Mouse (Mus musculus) frontal cortex, postnatal 25 days (tissue): ENCODE data around the gene Snrnp27.

Experiments
- DNase-seq, 2 experiments: peaks; one replicate each; pipeline ENCODE4 v3.0.0; 2022; ENCODE audit warnings: low spot score in 2 of 2

The Snrnp27 gene

DNA sequence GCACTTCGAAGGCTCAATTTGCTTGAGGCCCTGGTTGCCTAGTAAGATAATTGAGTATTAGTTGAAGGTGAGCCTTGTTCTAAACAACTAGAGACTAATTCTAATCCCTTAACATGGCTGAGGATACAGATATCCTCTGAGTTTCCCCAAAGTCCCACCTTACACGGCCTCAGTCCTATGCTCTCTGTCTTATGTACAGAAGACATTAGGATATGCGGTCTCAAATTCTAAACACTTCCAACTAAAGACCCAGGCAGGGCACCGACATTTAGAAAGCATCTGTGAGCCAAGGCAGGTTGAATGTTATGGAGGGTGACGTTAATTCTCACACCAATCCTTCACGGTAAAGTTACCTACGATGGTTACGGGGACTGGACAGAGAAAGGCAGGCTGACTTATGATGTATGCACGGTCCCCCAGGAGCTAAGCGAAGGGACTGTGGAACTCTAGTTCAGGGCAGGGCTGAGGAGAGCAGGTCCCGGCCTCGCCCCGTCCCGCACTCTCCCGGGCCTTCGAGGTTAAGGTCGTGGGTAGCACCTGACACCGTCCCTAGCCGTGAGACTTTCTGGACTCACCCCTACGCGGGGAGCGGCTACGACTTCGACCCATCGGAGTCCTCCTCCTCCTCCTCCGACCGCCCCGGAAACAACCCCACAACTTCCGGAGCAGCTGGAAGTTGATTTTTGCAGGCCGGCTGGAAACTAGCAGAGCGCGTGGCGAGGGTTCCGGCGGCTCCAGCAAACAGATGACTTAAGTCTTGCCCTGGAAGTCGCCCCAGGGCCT lies at the start of gene Snrnp27:
Snrnp27 (minus strand) TSS at position 651 of the 783 bp plus-strand sequence.
- DNase-seq, result peak; percentile 84 to 91

DNA sequence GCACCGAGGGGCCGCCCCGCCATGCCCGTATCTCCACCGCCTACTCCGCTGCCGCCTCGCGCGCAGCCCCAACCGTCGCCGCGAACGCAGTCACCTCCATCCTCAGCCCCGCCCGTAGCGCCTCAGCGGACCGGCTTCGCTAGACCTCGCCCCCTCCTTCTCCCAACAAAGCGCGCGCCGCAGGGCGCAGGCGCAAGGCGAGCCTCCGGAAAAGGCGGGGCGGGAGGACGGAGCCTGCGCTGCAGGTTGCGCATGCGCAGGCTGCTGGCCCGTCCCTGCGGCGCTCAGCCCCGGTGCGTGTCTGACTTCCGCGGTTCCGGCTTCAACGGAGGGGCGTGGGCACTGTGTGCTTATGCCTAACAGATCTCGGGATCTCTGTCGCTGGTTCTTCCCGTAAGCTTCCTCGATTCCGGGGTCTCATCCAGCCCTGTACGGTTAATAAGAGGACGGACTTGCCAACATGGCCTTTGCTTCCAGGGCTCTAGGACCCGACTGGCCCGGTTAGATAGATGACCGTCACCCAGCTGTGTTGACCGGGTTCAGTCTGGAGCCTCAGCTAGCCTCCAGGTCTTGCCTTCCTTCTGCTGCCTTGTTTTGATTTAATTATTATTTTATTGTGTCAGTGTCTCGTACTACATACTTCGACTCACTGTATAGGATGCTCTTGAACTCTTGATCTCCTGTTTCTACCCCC lies 49.0 kb upstream of the Snrnp27 start, which contains the start of gene Gmcl1:
Gmcl1 (minus strand) TSS at position 201 of the 694 bp plus-strand sequence.
- DNase-seq, result peak; percentile 74 to 84

DNA sequence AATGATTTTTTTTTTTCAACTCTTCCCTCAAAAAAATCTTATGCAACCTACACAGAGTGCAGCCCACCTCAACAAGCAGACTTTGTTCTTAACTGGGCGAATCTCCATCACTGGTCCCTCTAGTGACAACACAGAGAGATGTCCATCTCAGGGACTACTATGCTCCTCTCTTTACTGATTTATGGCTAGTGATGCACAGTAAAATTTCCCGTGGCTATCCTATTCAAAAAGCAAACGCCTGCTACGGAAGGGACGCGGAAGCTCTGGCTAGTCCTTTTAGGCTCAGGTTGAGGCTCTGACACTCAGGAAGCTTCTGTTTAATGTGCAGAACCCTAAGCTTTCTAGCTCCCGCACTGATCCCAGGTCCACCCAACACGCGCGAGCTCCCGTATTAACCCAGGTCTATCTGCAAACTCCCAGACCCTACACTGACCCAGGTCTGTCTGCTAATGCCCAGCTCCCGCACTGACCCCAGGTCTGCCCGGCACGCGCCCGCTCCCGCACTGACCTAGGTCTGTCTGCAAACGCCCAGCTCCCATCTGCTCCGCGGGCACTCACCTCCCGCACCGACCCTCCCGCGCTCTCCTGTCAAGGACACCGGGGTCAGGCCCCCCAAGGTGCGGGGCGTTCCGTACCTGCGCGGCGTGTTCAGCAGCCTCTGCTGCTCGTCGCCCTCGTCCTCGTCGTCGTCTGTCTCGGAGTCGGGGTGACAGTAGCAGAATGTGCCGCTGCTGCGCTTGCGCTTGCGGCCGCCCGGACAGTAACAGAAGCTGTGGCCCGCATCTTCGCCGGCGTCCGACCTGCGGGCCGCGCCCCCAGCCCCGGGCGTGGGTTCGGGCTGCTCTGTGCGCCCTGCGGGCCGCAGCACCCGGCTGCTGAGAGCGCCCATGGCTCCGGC lies 48.2 kb upstream of the Snrnp27 start:
- DNase-seq, result peak in 1 of 2 experiments; percentile 19

DNA sequence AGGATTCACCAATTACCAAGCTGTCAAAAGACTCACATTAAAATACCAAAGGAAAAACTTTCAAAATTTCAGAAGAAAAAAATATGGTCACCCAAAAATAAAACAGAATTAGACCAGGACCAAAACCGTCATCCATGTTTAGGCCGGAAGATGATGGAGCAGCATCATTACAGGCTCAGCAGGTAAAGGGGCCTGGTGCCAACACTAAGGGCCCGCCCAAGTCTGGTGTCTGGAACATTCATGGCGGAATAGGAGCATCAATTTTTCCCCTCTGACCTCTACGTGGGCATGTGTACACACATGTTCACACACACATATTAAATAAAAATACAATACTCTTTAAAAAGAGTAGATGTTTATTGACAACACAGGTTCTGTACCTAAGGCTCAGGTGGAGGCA lies 44.4 kb upstream of the Snrnp27 start:
- DNase-seq, result no peak

DNA sequence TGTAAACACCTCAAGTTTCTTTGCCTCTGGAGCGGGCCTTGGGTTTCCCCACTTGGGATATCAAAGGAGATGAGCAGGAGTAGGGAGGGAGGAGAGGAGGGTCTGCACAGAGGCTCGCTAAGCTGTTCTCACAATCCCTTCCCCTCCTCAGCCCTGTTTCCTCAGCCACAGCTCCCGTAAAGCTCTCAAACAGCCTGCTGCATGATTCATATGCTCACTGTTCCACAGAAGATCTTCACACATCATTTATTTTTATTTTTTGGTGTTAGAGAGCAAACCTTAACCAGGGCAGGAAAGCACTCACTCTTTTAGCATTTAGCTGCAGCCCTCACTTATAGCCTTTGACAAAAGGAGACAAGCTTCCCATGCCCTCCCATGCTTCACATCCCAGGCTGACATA lies 37.7 kb upstream of the Snrnp27 start:
- no peak for DNase-seq

DNA sequence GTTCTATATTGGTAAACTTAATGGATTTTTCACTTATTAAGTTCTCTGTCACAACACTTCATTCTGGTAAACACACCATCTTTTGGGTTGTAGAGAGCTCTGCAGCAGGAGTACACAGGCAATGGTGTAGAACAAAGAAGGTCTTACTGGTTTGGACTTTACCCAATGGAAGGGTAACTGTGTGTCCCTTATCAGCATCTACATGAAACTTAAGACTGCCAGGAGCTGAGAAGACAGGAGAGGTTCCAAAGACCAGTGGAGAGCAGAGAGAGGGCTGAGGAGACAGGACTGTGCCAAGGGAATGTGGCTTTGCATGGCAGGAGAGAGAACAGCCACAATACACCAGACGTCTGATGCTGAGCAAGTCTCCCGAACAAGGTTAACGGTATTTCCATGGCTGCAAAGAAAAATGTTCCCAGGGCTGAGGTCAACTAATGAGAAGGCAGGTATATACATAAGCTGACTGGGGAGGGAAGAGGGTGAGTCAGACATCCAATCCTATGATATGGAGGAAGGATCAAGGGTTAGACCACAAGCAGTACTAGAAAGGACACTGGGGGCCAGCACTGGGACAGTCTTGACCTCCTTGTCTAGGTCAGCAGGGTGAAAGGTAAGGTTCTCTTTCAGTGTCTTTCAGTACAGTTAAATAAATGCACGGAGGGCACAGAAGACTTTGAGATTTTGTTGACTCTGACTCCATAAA lies 23.9 kb upstream of the Snrnp27 start:
- DNase-seq, result no peak

DNA sequence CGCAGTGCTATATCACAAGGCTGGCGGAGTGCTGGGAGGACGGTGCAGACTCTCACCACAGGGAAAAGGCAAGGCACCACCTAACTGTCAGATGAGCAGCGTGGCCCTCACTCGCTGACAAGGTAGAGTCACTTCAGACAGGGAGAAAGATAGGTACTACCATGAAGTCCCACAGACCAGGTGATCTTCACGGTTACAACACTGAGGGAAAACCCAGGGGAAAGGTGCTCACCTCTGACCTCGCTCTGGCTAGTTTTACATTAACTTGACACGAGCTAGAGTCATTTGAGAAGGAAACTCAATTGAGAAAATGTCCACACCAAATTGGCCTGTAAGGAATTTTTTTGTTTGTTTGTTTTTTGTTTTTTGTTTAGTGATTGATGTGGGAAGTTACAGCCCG lies 18.3 kb upstream of the Snrnp27 start:
- no peak for DNase-seq

DNA sequence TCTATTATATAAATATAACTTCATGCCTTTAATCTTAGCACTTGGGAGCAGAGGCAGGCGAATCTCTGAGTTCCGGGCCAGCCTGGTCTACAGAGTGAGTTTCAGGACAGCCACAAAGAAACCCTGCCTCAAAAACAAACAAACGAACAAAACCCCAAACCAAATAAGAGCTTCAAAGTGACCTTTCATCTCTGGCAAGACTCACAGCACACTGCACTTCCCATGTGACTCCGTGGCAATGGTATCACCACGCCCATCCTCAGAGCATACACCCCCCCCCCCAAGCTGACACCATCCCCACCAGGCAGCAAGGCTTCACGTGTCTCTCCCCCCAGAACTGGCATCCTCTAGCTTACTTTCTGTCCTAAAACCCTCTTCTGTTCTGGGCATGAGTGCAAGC lies 13.6 kb upstream of the Snrnp27 start:
- no peak for DNase-seq

DNA sequence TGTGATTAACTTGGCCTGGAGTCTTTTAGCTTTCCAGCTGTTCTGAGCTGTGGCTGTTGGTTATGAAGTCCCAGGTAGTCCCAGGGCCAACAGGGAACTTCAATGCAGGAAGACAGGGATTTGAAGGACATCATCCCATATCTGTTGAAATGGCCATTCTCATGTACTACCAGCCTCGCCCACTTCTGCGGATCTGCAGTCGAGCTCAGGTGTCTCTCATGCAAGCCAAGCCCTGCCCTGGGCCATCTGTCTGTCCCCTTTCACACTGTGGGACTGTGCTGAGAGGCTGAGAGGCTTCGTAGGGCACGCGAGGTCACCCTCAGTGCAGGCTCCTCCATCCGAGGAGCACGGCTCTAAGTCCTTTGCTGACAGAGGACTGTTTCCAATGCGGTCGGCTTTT lies 11.9 kb upstream of the Snrnp27 start:
- DNase-seq, result no peak

DNA sequence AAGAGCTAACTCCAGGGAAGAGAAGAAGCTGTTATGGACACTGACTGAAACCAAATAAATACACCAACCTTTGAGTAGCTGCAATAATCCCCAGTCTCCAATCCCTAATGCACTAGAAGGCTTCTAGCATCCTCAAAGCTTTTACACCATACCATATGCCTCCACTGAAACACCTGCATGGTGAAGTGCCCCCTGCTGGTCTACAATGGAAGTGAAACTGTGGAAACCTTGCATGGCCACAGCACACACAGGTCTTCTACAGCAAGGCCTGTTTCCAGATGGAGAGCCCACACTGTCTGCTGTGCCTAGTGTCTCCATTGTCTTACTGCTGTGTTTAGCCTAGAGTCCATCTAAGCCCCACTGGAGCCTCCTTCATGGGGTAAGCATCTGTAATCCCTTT lies 10.1 kb upstream of the Snrnp27 start:
- peak in 1 of 2 experiments; percentile 24 for DNase-seq

DNA sequence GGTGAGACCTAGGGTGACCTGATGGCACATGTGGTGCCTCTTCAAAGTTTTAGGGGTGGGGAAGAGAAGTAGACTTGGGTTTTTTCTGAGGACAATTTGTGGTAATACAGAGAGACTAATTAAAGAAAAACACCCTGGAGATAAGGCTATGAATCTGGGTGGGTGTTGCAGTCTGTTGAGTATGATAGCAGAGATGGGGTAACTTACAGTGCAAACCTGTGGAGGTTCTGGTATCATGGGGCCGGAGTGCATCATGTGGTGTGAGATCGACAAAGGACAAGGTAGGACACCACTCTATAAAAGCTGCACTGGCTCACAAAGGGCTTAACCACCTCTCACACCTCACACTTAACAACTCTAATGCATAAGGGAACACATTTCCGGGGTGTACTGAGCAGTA lies 5.3 kb upstream of the Snrnp27 start:
- DNase-seq, result no peak

DNA sequence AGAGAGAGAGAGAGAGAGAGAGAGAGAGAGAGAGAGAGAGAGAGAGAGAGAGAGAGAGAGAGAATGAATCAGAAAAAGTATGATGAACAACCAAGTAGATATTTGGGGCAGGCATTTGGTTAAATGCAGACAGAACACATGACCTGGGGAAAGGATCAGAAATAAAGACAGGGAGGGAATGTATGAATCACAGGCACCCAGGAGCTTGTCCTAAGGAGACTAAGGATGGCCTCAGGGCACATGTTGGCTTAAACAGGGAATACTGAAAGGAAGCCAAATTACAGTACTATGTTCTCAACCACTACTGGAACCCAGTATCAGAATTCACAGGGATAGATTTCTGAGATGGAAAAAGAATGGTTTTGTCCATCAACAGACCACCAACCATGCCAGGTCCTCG lies 2.6 kb upstream of the Snrnp27 start:
- DNase-seq, result no peak

DNA sequence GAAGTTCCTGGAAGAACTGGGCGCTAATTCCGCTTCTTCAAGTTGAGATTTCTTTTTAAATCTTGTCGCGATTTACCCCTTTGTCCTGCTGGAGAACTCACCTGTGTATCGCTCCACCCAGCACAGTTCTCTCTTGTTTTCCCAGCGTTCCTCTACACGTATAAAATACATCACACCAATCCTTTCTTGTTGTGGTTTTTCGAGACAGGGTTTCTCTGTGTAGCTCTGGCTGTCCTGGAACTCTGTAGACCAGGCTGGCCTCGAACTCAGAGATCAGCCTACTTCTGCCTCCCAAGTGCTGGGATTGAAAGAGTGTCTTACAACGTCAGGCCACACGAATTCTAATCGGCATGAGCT lies 311 bp upstream of the Snrnp27 start:
- DNase-seq, result no peak

DNA sequence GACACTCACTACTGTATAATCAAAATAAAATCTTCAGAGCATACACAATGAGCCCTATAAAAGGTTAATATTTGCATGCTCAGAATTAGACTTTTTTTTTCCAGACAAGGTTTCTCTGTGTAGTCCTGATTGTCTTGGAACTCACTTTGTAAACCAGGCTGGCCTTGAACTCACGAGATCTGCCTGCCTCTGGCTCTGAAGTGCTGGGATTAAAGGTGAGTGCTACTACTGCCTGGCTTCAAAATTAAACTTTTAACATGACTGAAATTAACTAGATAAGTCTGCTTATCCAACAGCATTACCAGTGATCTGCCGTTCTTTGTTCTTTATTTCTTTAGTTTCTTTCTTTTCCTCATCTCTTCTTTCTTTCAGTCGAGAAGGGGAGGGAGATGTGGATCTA lies 3.0 kb downstream of the Snrnp27 start:
- no peak for DNase-seq

DNA sequence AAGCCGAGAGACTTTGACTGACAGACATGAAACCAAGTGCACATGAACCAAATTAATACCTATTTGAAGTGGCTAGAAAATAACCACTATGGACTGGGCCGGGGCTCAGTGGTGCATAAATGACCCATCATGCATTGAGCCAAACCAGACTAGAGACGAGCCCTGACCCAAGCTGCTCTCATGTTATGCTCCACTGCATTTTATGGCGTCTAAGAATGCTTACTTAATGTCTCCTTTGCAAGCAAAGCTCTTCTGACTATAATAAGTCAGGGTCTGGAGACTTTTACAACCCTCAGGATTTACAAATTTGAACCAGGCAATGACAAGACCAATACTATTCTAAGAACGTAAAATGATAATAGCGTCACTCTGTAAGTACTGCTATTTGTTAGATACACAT lies 6.0 kb downstream of the Snrnp27 start:
- no peak for DNase-seq

DNA sequence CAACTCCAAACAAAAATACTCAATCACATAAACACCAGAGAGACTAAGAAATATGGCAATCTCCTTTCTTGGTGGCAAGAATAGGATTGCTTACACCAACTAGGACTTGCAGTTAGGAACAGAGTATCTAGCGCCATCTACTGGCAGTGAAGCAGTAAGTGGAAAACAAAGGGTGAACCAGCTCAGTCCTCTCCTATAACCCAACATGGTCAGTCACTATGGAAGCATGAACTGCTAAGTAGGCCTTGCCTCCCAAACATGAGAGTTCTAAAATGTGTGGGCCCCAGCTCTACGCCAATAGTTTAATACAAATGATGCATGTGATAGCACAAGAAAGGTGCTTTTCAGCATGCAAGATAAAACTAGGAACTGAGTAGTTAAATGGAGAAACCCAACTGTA lies 13.4 kb downstream of the Snrnp27 start:
- peak in 1 of 2 experiments; percentile 20 for DNase-seq

DNA sequence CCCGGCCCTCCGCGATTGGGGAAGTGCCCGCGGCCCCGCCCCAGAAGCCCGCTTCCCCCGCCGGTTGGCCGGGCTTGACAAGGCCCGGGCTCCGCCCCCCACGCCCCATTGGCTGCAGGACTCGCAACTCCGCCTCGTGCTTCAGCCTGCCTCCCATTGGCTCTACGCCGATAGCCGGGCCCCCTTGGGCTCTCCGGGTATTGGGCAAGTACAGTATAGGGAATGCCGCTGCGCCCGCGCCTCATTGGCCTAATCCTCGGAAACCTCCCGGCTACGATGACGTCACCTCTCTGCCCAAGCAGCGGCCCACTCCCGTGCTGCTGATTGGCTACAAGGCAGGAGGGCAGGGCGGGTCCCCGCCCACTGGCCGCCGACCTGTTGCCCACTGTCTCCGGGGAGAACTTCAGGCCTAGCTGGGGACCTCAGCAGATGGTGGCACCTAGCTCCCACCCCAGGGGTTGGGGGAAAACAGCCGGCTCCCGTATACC lies 15.0 kb downstream of the Snrnp27 start:
- peak; percentile 98 to 100 for DNase-seq

DNA sequence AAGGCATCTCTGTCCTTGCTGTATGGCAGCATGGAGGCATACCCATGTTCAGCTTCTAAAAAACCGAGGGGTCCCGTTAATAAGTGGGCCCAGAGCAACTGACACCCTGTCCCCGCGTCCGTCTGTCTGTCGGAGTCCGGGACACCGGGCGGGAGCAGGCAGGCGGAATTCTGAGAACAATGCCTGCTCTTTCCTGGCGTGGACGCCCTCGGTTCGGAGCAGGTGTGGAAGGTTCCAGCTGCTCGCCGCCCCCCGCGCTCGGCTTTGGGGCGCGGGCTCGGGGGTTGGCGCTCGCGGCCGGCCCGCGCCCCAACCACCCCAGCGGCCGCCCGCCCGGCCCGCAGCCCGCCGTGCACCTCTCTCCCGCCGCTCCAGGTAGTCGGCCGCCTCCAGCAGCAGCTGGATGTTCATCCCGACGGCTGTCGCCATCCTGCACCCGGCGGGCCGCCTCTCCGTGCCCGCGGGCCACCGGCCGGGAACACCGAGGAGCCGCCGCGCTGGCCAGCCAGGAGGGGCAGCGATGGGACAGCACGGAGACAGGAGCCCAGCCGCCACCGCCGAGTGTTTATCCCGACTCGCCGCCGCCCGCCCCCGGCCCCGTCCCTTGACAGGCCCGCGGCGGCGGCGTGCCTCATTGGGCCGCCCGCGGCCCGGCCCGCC lies 15.6 kb downstream of the Snrnp27 start, which contains the start of gene Mxd1:
Mxd1 (minus strand) TSS at position 582 of the 660 bp plus-strand sequence.
- peak in 1 of 2 experiments; percentile 21 for DNase-seq

DNA sequence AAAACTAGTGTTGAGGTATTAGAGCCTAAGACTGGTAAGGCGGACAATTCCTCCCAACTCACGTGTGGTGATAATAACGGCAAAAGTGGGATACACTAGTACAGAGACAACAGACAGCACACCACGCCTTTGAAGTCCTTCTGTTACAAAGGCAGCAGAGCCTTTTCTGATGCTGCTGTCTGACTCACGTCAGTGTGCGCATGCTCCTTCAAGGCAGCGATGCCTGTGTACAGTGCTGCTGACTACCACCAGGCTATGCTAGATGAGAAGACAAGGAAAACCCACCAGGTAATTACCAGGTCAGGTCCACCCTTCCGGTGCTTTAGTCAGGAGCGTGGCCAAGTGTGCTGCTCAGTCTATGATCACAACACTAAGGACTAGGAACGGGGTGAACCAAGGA lies 17.3 kb downstream of the Snrnp27 start:
- no peak for DNase-seq

DNA sequence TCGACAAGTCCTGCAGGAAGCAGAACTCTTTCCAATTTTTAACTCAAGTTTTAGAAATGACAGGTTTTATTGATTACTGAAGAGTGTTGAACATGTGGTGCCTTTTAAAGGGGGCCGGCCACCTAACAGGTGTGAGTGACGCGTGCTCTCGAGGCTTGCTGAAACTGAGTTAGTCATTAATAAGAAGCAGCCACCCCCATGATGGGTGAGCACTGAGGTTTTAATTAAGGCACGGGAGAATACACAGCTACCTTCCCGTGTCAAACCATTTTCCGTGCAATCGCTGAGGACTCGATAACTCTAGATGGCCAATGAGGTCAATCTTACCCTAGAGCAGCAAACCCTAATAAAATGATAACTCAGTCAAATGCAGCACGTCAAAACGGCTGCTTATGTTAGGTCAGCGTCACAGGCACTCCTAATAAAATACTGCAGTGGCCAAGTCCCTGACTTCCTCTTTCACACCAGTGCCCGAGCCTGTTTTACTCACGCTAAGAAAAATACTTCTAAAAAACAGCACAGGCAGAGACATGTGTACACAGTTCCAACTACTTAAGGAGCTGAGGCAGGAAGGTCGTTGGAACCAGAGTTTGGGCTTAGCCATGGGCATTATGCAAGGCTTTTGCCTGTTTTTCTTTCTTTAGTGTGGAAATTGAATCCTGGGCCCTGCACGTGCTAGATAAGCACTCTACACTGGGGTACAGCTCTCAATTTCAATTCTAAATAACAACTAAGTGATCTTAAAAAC lies 18.6 kb downstream of the Snrnp27 start:
- DNase-seq, result no peak
